Comparison of ENCODE assay signal across 8 mouse cellular contexts in the genomic region with DNA sequence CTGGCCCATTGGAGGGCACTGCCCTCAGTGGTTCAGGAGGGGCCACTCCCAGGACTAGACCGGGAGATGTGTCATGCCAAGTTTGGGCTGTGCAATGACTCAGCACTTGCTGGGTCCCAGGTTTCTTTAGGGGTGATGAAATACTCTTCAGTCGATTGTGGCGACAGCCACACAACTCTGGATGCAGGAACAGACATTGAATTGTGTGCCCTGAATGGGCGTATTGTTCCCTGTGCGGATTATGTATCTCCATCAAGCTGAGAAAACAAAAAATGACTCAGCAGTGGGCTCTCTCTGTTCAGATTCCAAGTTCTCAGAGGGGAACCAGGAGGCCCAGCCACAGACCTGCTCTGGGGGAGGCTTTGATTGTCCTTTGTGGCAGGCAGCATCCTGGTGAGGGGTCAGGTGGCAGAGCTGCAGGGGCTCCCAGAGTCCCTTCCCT. TPM values are rescaled to one million over a fixed set of nuclear protein-coding genes. Genes with fewer than 3 reads are reported as not detected.
DNase-seq lines count a peak whose midpoint lies in the region; ATAC-seq lines count a peak whose summit lies in the region.

No protein-coding gene starts in this region.

- H3K4me3 ChIP-seq in liver, embryonic 13.5 days (replicated peaks), result no peak overlapping the region

- peak; percentile 47 for DNase-seq in cerebellum, adult 9-11 months
- no peak for DNase-seq in cerebellum, postnatal 14 days
- peak; percentile 83 for DNase-seq in 416B (ENCODE audit: low read depth)
- DNase-seq in c-Kit-positive CD71-positive TER-119-positive erythroid progenitor cells, embryonic 14.5 days (ENCODE audit: low spot score), result peak; percentile 14
- DNase-seq in liver, embryonic 13.5 days, result no peak
- no peak for DNase-seq in heart, adult 11 months
- DNase-seq in spleen, adult 12 weeks (ENCODE audit: low spot score), result no peak
- DNase-seq in kidney, postnatal 10 days, result no peak

- no peaks in the 10 kb centered on the region for H3K27me3 ChIP-seq in liver, embryonic 13.5 days

- no peak overlapping the region for H3K4me2 ChIP-seq in liver, embryonic 13.5 days

- no peaks in the 10 kb centered on the region for H3K9me3 ChIP-seq in liver, embryonic 13.5 days (replicated peaks)

- peaks cover 36% of the 10 kb centered on the region; the same call in 1 of the 2 replicates for H3K36me3 ChIP-seq in liver, embryonic 13.5 days

- no peak overlapping the region for H3K27ac ChIP-seq in liver, embryonic 13.5 days

- peaks cover 8% of the 10 kb centered on the region for H3K4me1 ChIP-seq in liver, embryonic 13.5 days (replicated peaks)

- WGBS in liver, embryonic 13.5 days (ENCODE audit: insufficient replicate concordance), result 60% methylated on average over 5 of the region's 5 CpGs

- no peak overlapping the region for H3K9ac ChIP-seq in liver, embryonic 13.5 days

- ATAC-seq in liver, embryonic 13.5 days (ENCODE audit: low read depth), result peak; percentile 66

RNA-seq across cellular contexts. Expression of a gene that starts 27.6 kb away (rescaled TPM):
- 0.18 and 0.43 TPM in 2 replicates for polyA plus RNA-seq in liver, embryonic 13.5 days (2015; fragmentation: Nextera tagmentation; extraction: Ambion mirVana)

RNA-seq across cellular contexts. Expression of a gene that starts 28.1 kb away (rescaled TPM):
- 52.5 and 57.3 TPM in 2 replicates for polyA plus RNA-seq in liver, embryonic 13.5 days (2015; fragmentation: Nextera tagmentation; extraction: Ambion mirVana)

Comparison
In these comparisons a context has a peak if more than half of its experiments do, and no peak if none do; other contexts are left out.
1. DNase-seq: peak in cerebellum, adult 9-11 months (single experiment), 416B (single experiment) and c-Kit-positive CD71-positive TER-119-positive erythroid progenitor cells, embryonic 14.5 days (single experiment); none in cerebellum, postnatal 14 days (0 of 2), liver, embryonic 13.5 days (single experiment), heart, adult 11 months (single experiment), spleen, adult 12 weeks (single experiment) and kidney, postnatal 10 days (single experiment).